Mouse (Mus musculus) central nervous system, embryonic 18 days (tissue): ENCODE results near the gene Olfr304. TPM values are rescaled to one million over a fixed set of nuclear protein-coding genes. Genes with fewer than 3 reads are reported as not detected.

Source experiments
- polyA plus RNA-seq: library from polyadenylated mRNA; depleted of rRNA; stranded (reverse); fragments of >200 nt; gene quantifications from 2 replicates; pipeline ENCODE4 v1.2.3, GENCODE M21; 2012; rRNA removed

Gene Olfr304
- polyA plus RNA-seq, result not detected in 2 replicates

DNA sequence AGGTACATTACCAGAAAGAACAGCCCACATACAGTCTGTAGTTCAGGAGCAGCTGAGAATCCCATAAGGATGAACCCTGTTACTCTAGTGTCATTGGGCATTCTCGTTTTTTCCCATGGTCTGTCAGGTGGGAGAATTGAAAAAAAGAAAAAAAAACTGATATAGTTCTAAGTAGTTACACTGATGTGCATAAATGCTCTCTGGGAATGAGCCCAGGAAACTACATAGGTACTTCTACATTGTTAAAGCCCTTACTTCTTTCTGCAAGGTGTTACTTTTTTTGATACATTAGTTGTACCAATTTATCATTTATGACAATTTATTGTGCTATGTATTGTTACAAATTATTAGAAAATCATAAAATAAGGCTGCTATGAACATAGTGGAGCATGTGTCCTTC lies at the start of gene Olfr304:
TSS of gene Olfr304 (minus strand) at position 101 of the 400 bp plus-strand sequence.

DNA sequence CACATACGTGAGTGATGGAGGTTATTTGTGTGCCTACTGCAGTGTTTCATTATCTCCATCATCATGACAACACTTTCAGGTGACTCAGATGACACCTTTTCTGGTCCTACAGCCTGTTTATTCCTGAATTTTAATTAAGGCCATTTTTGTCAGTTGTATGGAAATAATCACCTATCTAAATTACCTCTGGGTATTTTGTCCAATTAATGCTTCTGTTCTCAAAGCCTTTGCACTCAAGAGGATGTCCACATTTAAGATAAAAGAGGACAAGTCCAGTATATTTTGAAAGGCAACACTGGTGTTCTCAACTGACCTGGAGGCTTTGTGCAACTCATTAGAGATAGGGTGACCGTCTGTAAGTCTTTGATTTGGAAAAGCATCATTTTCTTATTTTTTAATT lies 17.1 kb upstream of the Olfr304 start, which contains the start of gene Olfr301:
TSS of gene Olfr301 (plus strand) at position 301 of the 400 bp plus-strand sequence.

DNA sequence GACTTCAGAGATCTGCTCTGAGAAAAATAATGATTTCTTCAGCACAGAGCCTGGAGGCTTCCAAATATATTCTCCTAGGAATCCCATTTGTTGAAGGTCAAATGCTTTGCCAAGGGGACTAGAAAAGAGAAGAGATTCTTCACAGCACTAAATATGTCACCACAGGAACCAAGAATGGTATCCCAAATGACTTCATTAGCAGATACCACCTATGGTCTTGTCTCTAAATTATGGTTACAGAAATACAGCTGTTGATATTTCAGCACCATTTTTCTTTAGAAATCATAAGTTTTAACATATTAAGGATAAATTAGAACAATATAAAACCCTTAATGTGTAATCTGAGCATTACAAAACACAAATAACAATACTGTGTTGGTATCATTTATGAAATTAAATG lies 11.2 kb upstream of the Olfr304 start, which contains the start of gene Olfr303:
TSS of gene Olfr303 (minus strand) at position 101 of the 400 bp plus-strand sequence.

DNA sequence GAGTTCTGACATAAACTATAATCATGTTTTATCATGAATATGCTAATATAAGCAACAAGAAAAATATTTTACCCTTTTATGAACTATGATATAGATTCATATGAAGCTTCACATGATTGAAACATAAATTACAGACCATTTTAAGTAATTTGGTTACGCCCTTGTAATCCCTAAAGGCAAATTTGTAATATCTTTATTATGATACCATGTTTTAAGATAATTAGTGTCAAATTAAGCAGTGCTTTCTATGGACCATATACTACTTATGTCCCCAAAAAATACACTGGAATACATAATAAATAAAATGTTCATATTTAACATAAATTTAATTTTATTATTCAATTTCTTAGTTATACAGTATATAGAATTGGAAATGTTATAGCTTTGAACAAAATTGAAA lies 19.6 kb downstream of the Olfr304 start, which contains the start of gene Olfr305:
TSS of gene Olfr305 (minus strand) at position 101 of the 400 bp plus-strand sequence.

DNA sequence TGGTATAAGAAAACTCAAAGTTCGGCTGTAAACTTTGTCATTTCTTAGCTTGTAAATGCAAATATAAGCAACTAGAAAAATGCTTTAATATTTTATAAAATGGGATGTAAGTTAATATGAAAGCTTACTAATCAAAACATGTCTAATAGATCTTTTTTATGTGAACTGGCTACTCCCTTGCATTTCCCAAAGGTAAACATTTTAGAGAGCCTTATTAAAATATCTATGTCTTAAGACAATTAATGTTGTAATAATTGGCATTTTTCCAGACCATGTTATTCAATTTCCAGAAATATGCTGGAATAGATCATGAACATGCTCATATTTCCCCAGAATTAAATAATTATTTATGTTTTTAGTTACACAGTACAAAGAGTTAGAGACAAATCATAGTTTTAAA lies 49.0 kb downstream of the Olfr304 start, which contains the start of gene Olfr307:
TSS of gene Olfr307 (minus strand) at position 101 of the 400 bp plus-strand sequence.

Other genes starting within 250 kb of the Olfr304 start
- gene Vmn2r75, start 214.9 kb downstream of the Olfr304 start, polyA plus RNA-seq, result not detected in 2 replicates
- gene Vmn2r76, start 140.3 kb downstream of the Olfr304 start, polyA plus RNA-seq, result not detected in 2 replicates
- not detected in 2 replicates for gene Olfr310, start 109.5 kb downstream of the Olfr304 start, polyA plus RNA-seq
- not detected in 2 replicates for gene Olfr309, start 73.0 kb downstream of the Olfr304 start, polyA plus RNA-seq
- gene Olfr308, start 61.0 kb downstream of the Olfr304 start, polyA plus RNA-seq, result not detected in 2 replicates
- gene Olfr307, start 49.1 kb downstream of the Olfr304 start, polyA plus RNA-seq, result not detected in 2 replicates
- gene Olfr305, start 19.7 kb downstream of the Olfr304 start, polyA plus RNA-seq, result not detected in 2 replicates
- gene Olfr303, start 11.1 kb upstream of the Olfr304 start, polyA plus RNA-seq, result not detected in 2 replicates
- not detected in 2 replicates for gene Olfr301, start 17.2 kb upstream of the Olfr304 start, polyA plus RNA-seq
- not detected in 2 replicates for gene Olfr299, start 73.3 kb upstream of the Olfr304 start, polyA plus RNA-seq
- gene Olfr298, start 105.8 kb upstream of the Olfr304 start, polyA plus RNA-seq, result not detected in 2 replicates
- not detected in 2 replicates for gene Olfr297, start 133.3 kb upstream of the Olfr304 start, polyA plus RNA-seq
- gene Olfr295, start 197.2 kb upstream of the Olfr304 start, polyA plus RNA-seq, result not detected in 2 replicates
- gene Olfr294, start 230.0 kb upstream of the Olfr304 start, polyA plus RNA-seq, result not detected in 2 replicates